Mouse (Mus musculus) spleen, adult 2 months (tissue): Measurements from ENCODE around the gene Nck2. TPM values are rescaled to one million over a fixed set of nuclear protein-coding genes. Genes with fewer than 3 reads are reported as not detected.

Experiments
- DNase-seq, 2 experiments: peaks; one replicate each; pipeline versions ENCODE4 v3.0.0 to v3.0.0-alpha.2; 2012 to 2021; ENCODE audit warnings: low spot score in 2 of 2, low read depth in 1 of 2
- H3K27ac ChIP-seq: fragments of 200-500 bp; 2 replicates; pipeline ENCODE4 v1.5.1; 2012; ENCODE audit warnings: low read length, inconsistent platforms; ENCODE audit not compliant: insufficient read depth
- H3K27me3 ChIP-seq: fragments of 200-500 bp; 2 replicates; pipeline ENCODE4 v1.6.1; 2012; ENCODE audit warnings: mild to moderate bottlenecking, moderate library complexity, low read length, inconsistent platforms; ENCODE audit not compliant: control insufficient read depth, insufficient read depth
- H3K36me3 ChIP-seq: fragments of 200-500 bp; 2 replicates; pipeline ENCODE4 v1.6.1; 2012; ENCODE audit warnings: mild to moderate bottlenecking, low read length, inconsistent platforms; ENCODE audit not compliant: control insufficient read depth, insufficient read depth
- H3K4me1 ChIP-seq: fragments of 200-500 bp; 2 replicates; pipeline ENCODE4 v1.6.1; 2011; ENCODE audit warnings: inconsistent platforms; ENCODE audit not compliant: control insufficient read depth, insufficient read depth, insufficient read length
- H3K4me3 ChIP-seq: fragments of 200-500 bp; 2 replicates; pipeline ENCODE4 v1.5.1; 2011; ENCODE audit warnings: mild to moderate bottlenecking, inconsistent platforms; ENCODE audit not compliant: insufficient read depth, insufficient read length; ENCODE audit errors: extremely low read depth
- CTCF ChIP-seq: fragments of 200-500 bp; IDR thresholded peaks from 2 replicates; pipeline ENCODE4 v1.5.1; 2011; ENCODE audit warnings: mild to moderate bottlenecking, inconsistent platforms; ENCODE audit not compliant: insufficient read depth, insufficient read length, insufficient replicate concordance; ENCODE audit errors: extremely low read depth
- POLR2A ChIP-seq: fragments of 200-500 bp; IDR thresholded peaks from 2 replicates; pipeline ENCODE4 v1.6.1; 2011; ENCODE audit warnings: low read depth, low read length, inconsistent platforms
- WGBS: fragments of 180-500 bp; shearing (Covaris S2); methylation state at CpG from one replicate; pipeline ENCODE4 v1.1.7; 2018; 5-methylcytosine and 5-hydroxymethylcytosine counted together
- polyA plus RNA-seq: library from polyadenylated mRNA; depleted of rRNA; stranded (reverse); fragments of >200 nt; gene quantifications from 2 replicates; pipeline ENCODE4 v1.2.3, GENCODE M21; 2012

Nck2 gene
- polyA plus RNA-seq, 1 experiment: 15.9 TPM

DNA sequence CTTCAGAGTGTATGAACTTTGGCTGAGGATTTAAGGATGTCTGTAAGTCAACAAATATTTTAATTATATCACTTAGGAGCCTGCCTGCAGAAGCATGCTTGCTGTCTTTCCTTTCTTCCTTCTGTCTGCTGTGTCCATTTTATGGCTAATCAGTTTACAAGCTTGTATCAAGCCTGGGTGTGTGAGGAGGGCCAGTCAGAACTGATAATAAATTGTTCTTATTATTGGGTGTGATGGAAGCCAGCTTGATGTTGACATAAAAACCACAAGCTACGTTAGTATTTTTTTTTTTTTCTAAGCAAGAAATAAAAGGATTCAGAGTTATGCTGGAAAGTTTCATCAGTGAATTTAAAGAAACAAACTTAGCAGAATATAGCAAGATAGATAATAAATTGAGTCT, 10.8 kb downstream of the Nck2 start:
- Histone ChIP-seq H3K4me1 (peaks cover 12% of the 10 kb centered on the region; the same call in 1 of the 2 replicates), H3K27me3 (no peaks in the 10 kb centered on the region), H3K36me3 (no peaks in the 10 kb centered on the region), H3K4me3 (no peak overlapping the region), H3K27ac (no peak overlapping the region)
- no peak for TF ChIP-seq CTCF
- 56% methylated on average over 1 of the region's 1 CpGs for WGBS
- DNase-seq: no peak

DNA sequence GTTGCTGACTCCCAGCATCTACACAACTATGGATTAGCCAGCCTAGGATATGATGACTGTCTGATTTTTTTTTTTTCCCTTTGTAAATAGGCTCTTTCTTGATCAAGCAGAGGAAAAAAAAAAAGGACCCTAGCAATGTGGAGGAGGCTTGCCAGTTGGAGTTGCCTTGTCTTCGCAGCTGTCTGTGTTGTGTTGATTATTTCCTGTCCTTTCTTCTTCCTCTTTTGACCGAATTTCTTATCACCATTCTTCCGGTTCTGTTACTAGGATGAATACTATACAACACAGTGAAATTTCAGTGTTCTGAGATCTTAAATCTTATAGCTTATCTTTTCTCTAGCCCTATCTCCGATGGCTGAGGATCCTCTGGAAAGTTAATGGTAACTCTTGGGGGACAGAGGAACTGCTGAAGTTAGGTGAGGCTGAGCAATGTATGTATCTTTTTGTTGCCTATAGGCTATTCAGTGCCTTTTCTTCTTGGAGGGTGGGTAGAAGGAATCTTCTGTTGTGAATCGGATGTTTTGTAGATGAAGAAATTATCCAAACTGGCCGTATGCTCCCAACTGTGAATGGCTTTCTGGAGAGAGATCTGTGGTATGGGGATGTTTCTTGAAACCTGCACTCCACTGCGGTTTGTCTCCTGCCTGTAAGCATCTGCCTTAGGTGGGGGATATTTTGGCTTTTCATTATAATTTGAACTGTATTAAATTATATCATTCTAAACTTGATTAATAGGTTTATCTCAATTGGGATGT, 12.8 kb downstream of the Nck2 start:
- Histone ChIP-seq H3K27ac (no peak overlapping the region), H3K4me1 (peaks cover 12% of the 10 kb centered on the region; the same call in 1 of the 2 replicates), H3K27me3 (no peaks in the 10 kb centered on the region), H3K36me3 (no peaks in the 10 kb centered on the region; the same call in 1 of the 2 replicates), H3K4me3 (no peak overlapping the region)
- TF ChIP-seq POLR2A: no peak
- no peak for TF ChIP-seq CTCF
- WGBS: 42% methylated on average over 7 of the region's 7 CpGs
- DNase-seq: no peak

DNA sequence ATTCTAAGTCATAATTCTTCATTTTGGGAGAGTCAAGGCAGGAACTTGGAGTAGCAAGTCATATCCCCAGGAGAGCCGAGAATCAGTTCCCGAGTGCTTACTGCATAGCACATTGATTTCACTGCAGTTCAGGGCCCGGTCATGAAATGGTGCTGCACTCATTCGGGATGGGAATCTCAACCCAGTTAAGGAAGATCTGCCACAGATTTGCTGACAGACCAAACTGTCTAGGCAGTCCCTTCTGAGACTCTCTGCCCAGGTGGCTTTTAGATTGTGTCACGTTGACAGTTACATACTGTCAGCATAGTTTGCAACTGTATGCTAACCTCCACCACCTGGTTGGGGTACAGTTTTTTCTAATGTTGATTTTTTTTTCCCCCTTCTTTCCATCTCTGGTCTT, 16.1 kb downstream of the Nck2 start:
- no peaks in the 10 kb centered on the region for H3K27me3 ChIP-seq
- H3K4me3 ChIP-seq: no peak overlapping the region
- H3K36me3 ChIP-seq: no peaks in the 10 kb centered on the region; the same call in 1 of the 2 replicates
- H3K27ac ChIP-seq: no peak overlapping the region
- WGBS: 91% methylated on average over 5 of the region's 5 CpGs
- TF ChIP-seq CTCF (no peak), POLR2A (no peak)
- no peak for DNase-seq
- H3K4me1 ChIP-seq: peaks cover 13% of the 10 kb centered on the region; the same call in 1 of the 2 replicates

DNA sequence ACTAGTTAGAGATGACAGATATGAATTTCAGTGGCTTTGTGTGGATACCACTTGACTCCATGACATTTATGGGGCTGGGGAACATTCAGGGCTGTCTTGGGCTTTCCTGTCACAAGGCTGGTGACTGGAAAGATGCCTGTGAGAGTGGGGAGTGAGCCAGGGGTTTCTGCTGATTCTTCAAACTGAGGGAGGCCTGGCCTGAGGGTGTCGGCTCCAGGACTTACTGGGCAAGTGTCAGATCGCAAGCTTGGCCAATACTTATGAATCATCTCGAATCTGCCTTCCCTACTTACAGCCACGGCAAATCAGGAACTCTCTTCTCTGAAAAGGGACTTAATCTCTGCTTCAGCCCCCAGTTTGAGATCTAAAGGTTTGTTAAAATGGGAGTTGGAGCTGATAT, 18.3 kb downstream of the Nck2 start:
- Histone ChIP-seq H3K4me1 (peaks cover 14% of the 10 kb centered on the region; the same call in 1 of the 2 replicates), H3K4me3 (no peak overlapping the region), H3K27ac (no peak overlapping the region), H3K36me3 (no peaks in the 10 kb centered on the region; the same call in 1 of the 2 replicates), H3K27me3 (no peaks in the 10 kb centered on the region)
- 83% methylated on average over 4 of the region's 4 CpGs for WGBS
- DNase-seq: no peak
- TF ChIP-seq CTCF: no peak

DNA sequence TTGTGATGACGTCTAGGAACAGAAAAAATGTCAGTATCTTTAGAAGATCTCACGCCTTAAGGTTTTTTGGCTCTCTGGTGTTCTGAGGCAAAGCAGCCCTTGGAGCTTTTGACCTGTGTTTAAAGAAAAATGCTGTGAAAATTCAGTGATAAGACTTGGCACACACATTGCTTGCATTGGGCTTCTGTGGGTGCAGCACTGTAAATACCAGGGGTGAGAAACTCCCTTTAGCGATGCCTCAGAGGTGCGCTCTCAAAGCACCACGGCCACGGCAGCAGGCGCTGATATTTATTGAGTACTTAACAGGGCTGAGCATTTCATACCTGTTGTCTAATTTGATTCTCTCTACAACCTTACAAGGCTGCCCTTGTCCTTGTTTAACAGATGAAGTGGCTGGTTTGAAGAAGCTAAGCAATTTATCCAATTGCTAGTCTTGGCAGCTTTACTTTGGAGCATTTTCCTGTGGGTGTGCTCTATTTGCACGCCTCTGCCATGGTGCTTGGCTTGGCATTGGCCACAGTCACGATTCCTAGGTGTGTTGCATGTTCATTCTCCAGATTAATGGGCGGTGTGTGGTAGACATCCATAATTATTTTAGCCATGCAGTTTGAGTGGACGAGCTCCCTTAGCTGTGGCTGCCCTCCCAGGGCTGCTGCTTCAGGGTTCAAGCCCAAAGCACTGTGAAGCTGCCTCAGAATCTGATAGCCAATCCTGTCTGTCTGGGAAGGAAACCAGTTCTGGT, 19.7 kb downstream of the Nck2 start:
- WGBS: 78% methylated on average over 11 of the region's 11 CpGs
- DNase-seq: no peak
- Histone ChIP-seq H3K27ac (peak overlapping the region; percentile 60), H3K4me1 (peaks cover 19% of the 10 kb centered on the region; the same call in 1 of the 2 replicates), H3K4me3 (no peak overlapping the region), H3K36me3 (no peaks in the 10 kb centered on the region; the same call in 1 of the 2 replicates), H3K27me3 (no peaks in the 10 kb centered on the region)
- TF ChIP-seq CTCF: no peak
- TF ChIP-seq POLR2A: no peak

DNA sequence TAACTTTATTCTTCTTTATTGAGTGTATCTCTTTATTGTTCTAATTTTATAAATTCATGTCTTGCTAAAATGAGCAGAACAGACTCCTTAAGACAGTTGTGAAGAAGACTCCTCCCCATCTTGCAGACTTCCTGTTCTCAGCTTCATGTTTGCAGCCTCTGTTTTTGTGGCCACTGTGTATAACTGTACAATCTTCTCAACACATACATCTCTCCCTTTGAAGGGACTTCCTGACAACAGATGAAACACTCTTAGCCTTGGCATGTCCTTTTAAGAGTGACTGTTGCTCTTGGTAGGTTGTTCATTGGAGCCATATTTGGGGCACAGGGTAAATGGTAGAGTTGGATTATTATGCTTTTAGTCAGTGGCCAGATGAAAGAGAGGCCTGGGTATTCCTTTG, 20.6 kb downstream of the Nck2 start:
- no peaks in the 10 kb centered on the region for H3K27me3 ChIP-seq
- peaks cover 19% of the 10 kb centered on the region; the same call in 1 of the 2 replicates for H3K4me1 ChIP-seq
- no peak overlapping the region for H3K4me3 ChIP-seq
- DNase-seq: peak in 1 of 2 experiments; percentile 45
- H3K36me3 ChIP-seq: no peaks in the 10 kb centered on the region; the same call in 1 of the 2 replicates
- no peak for TF ChIP-seq POLR2A
- no peak for TF ChIP-seq CTCF
- peak overlapping the region; percentile 49; the same call in 1 of the 2 replicates for H3K27ac ChIP-seq

DNA sequence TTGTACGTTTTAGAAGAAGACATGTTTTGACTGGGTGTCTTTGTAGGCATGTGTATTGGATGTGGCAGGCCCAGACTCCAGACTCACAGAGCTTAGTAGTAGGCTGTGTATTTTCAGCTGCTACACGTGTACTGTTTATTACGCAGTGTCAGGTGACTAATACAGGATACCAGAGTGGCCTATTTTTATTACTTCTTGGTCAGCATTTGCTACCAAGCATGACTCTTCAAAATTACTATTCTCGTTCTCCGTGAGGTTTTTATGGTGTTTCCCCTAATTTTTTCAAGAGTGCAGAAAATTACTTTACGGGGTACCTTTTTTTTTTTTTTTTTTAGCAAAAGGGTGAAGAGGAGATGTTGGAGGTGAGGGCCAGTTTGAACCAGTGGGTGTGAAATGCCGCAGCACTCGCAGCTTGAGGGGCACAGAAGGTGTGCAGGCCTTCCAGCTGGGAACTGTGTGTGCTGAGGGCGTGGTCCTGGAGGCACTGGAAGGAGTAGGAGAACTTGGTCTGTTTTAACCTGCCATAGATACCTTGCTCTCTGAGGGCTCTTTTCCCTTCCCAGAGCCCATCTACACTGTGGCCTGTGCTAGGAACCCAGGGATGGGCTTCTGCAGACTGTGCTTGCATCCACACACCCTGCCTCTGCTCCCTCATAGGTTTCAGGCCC, 21.7 kb downstream of the Nck2 start:
- 67% methylated on average over 9 of the region's 9 CpGs for WGBS
- Histone ChIP-seq H3K4me1 (peaks cover 19% of the 10 kb centered on the region; the same call in 1 of the 2 replicates), H3K4me3 (no peak overlapping the region), H3K27me3 (no peaks in the 10 kb centered on the region), H3K27ac (no peak overlapping the region), H3K36me3 (no peaks in the 10 kb centered on the region; the same call in 1 of the 2 replicates)
- DNase-seq: no peak
- TF ChIP-seq POLR2A: no peak
- TF ChIP-seq CTCF: no peak
